Mouse (Mus musculus): ENCODE data around the gene Fam207a.

Fam207a gene

DNA sequence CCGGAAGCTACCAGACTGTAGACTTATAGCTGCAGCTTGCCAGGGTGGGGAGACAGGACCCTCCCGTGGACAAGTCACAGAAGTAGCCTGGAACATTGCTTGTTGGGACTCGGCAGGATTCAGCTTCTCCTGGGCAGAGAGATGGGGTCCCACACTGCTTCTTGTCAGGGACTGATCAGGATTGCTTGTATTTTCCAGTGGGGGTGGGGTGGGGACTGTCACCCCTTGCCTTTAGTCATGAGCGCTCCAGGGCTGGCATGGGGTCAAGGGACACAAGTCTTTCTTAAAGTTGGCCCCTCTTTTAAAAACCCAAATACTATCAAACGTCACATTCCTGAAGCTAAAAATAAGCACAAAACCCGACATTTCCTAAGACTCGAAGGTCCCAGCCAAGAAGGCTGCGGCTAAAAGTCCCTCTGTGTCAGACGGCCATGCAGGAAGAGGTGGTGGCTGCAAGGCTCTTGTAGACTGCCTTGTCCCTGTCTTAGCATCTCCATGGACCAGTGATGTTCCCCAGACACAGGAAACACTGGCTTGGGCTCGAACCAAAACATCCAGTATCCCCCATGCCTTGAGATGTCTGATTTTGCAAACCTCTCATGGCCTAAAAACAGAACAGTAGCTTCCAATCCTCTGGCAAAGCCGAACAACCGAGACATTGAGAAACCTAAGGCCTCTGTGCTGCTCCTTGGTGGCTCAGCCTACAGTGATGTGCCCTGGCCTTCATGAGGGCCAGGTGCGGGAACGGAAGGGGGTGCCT is 60.2 kb downstream of the Fam207a start:
- no peak for DNase-seq (ENCODE audit: low spot score)

DNA sequence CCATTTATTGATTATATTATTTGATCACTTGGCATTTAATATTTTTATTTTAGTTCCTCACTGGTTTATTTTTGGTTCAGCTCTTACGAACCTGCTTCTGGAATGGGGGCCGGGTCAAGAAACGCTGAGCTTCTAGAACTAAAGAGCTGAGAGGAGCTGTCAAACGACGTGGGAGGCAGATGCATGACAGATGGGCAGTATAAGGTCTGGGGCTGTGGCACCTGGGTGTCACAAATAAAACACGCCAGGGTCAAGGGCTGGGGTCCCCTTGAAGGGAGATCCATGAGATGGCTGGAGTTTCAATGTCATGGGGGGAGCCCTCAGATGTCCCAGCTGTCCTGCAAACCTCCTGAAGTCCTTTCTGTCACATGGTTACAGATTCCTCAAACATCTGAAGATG is 60.8 kb downstream of the Fam207a start:
- no peak for DNase-seq (ENCODE audit: low spot score)

DNA sequence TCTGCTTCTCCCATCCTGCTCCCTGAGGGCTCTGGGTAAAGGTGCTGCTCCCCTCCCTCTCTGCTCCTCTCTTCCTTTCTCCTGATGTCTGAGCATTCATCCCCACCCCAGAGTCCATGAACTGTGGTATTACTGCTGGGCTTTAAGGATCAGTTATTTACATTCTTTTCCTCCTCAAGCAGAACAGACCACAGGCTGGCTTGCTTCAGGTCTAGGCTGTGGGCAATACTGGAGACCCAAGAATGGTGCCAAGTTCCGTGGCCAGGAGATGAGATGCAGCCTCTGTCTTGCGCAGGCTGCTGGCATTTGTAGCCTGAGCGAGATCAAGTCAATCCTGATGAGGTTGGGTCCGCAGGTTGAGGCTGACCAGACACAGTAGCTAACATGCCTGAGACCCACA is 63.8 kb downstream of the Fam207a start:
- DNase-seq (ENCODE audit: low spot score), result no peak

DNA sequence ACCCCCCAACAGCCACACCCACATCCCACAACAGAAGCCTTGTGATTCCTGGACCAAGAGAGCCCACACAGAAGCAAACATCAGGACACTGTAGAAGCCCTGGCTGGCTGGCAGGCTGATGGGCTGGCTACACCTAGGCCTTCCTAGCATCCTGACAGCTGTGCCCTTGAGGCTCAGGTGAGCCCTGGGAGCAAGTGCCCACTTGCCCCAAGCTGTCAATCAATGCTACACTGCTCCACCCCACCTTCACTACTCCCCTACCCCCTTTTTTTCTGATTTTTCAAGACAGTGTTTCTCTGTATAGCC is 65.5 kb downstream of the Fam207a start:
- DNase-seq (ENCODE audit: low spot score), result no peak

DNA sequence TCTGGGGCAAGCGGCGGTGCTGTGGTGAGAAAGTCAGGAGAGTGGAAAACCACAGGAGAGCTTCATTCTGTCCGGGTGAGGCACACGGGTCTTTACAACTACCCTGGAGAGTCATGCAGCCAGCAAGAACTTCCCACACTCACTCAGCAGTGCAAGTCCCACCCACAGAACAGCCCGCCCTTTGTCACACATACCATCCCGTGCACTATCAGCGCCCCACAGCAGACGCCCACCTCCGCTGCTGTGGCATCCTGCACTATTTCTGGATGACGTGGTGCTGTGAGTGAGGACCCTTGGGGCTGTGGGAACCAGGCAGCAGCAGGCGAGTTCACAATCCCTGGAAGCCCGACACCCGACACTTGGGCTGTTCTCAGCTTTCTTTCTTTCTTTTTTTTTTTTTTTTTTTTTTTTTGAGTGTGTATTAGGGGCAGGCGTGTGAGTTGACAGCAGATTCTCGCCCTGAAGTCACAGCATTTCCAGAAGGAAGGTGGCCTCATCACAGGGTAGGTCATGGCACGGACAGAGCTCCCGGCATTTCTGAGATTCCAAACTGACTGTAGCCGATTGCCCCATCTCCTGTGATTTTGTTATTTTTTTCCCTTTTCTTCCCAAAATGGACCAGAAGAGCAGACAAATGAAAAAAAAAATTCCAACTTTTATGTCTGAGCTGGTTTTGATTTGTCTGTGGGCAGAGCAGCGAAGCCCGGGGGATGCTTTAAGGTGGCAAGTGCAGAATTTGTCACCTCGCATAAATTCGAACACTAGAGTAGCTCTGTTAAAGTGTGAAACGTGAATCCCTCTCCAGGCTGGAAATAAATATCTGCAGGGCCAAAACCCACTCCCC is 66.0 kb downstream of the Fam207a start:
- DNase-seq (ENCODE audit: low spot score), result no peak

DNA sequence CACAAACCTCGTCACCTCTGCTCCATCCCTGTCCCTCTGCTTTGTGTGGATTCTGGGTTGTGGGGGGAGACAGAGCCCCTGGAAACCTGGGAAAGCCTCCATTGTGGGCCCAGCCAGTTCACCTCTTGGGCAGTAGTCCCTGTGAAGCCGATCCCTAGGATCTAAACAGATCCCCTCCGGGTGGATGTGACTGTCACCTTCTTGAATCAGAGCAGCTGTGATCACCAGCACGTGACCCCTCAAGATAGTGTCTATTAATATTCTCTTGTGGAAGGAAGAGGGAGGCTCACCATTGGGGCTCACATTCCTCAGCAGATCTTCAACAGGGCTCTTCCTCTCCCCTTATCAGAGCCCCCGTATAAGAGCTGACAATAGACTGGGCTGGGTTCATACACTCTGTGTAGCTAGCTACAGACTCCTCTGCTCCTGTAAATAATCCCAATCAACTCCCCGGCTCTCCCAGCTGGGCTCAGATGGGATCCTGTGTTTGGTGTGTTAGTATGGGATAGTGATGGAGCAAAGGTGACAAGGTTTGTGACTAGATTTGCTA is 66.8 kb downstream of the Fam207a start:
- no peak for DNase-seq (ENCODE audit: low spot score)

DNA sequence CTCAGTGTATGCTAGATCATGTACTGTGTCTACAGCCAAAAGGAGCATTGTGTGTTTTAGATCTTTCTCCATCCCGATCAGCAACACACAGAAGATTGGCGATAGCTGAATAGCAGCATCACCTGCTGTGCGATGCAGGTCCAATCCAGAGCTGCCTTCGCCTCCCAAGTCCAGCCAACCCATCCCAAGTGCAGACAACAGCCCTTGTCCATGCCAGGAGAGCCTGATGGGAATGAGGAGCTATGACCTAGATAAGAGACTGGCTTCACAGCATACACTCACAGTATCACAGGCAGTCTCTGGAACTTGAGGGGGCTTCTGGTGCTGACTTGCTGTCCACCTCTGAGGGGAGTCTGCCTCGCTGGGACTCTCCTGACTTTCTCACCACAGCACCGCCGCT is 67.4 kb downstream of the Fam207a start:
- no peak for DNase-seq (ENCODE audit: low spot score)

DNA sequence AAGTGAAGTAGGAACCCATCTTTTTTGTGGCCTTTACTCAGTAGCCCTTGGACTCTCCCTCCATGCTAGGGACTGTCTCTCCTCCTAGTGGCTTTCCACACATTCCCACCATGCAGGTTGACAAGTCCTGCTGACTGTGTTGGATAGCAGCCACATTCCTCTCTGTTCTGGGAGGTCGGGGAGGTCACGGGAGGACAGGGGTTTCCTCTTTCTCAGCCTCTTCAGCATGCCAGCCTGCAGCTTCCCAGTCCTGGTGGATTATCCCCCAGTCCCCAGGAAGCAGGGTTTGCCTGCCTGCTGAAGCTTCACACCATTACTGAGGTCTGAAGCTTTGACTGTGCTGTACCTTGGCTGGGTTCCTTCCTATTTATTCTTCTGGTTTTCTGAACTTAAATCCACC is 67.8 kb downstream of the Fam207a start:
- DNase-seq (ENCODE audit: low spot score), result no peak

DNA sequence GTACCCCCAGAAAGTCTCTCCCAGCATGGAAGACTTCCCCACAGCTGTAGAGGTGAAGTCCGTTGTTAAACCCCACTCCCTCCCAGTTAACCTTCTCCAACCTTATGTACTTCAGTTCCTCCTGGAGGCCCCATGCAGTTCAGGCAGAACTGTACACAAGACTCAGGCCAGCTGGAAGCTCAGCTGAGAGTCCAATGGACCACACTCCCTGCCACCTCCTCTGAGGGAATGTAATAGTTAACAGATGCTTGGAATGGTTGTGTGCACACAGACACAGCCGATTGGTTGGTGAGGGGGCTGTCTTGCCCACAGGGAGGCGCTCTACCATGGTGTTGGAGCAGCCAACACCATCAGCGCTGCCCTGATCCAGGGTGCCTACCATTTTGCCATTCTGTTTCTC is 73.3 kb downstream of the Fam207a start:
- DNase-seq (ENCODE audit: low spot score), result no peak

DNA sequence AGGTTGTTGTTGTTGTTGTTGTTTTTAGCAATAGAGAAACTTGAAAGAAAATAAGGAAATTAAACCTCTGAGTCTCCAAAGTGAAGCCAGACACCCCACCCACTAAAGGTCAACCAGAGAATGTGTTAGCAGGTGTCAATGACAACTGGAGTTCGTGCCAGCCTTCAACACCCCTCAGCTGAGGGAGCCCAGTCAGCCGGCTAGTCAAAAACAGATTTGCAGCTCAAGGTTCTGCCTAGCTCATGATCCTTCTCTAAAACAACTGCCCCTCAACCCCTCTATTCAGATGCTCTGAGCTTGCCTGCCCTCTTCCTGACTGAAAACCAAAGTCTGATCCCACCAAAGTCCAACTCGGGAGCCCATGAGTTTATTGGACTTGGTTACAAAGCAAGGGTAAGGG is 73.8 kb downstream of the Fam207a start:
- no peak for DNase-seq (ENCODE audit: low spot score)

DNA sequence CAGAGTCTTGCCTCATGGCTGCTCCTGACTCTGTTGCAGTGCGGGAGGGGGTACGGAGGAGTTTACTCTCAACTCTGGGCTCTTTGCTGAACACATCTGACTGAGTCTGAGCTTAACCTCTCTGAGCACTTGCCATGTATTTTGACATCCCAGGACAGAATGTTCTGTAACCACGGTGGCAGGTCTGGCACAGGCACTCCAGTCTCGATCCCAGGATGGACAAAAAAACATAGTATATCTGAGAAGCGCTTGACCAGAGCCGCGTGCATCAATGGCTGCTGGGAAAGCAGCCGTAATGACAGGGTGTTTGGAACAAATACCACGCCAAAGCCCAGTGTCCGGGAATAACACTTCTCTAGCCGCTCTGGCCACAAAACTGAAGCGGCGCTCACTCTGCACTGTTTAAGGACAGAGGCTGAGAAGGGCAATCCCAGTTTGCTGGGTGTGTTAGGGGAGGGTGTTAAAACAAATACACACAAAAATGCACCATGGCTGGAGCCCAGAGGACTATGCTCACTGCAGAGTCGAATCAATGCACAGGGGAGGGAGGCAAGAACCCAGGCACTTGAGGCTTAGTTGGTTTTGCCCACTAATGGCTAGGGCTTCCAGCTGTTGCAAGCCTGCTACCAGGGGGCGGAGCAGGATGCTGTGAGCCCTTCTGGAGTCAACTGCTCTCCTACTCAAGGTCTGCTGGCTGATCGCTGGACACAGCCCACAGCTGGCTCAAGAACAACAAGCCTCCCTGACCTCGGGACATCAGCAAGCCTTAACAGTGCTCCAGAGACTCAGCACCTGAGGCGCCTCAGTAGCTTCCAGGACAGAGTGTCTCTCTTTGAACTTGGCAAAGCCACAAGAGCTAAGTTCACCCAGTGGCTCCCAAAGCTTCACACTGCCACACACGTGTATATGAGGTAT is 74.5 kb downstream of the Fam207a start:
- DNase-seq (ENCODE audit: low spot score), result peak; percentile 71

DNA sequence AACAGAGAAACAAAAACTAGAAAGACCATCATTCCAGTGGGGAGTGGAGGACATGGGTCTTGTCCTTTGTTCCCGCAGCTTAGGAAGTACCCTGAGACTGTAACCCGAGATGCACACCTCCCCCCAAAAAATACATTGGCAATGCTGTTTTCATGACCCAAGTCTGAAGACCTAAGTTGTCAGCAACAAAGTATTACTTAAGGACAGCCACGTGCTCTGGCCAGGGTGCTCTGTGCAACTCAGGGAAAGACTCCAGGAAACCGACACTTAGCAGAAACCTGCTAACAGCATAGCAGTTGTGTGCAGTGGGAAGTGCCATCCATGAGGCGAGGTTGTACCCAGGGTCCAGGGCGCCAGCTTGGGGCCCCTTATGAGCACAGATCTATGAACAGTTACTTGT is 75.3 kb downstream of the Fam207a start:
- DNase-seq (ENCODE audit: low spot score), result no peak

DNA sequence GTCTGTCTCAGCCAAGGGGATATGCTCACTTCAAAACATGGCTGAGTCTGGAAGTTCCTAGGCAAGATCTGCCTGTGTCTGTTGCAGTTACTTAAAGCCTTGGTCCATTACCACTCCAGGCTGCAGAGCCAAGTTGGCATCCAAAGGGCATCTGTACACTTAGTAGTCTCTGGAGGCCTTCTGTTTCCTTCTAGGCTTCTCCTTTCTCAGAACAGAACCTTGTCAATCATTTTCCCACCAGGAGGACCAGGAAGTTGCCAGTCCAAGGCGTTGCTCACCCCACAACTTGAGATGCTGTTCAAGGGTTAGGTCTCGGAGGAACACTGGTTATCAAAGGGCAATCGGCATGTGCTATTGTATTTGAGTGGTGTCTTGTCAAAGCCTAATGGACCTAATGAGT is 76.6 kb downstream of the Fam207a start:
- DNase-seq (ENCODE audit: low spot score), result no peak

DNA sequence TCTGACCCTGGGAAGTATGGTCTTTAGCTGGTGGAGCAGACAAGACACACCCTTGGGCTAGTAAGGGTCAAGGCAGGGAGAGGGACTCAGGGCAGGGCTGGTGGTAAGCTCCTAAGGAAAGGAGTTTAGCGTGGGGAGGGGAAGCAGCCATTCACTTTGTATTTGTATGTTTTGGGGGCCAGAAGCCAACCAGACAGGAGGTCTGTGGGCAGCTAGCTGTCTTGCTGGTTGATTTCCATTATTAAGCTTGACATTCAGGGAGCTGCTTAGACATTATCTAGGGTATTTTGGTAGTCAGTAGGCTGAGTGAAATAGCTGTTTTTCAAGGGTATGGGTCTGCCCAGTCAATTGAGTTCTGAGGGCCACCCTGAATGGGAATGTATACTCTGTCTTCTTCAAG is 77.6 kb downstream of the Fam207a start:
- no peak for DNase-seq (ENCODE audit: low spot score)
